Mouse (Mus musculus) hindbrain, embryonic 13.5 days (tissue): Measurements from ENCODE around the gene Polr2h. TPM values are rescaled to one million over a fixed set of nuclear protein-coding genes. Genes with fewer than 3 reads are reported as not detected.

Experiments
- ATAC-seq: fragments of 200-750 bp; cut with Nextera tagmentation; 2 replicates; pipeline ENCODE4 v1.8.0; 2017; ENCODE audit warnings: moderate TSS enrichment; ENCODE audit not compliant: low FRiP score
- H3K27ac ChIP-seq: fragments of 300-500 bp; sonication (generic); 2 replicates; pipeline ENCODE4 v1.5.1; 2015; ENCODE audit warnings: inconsistent platforms, mild to moderate bottlenecking, moderate library complexity
- H3K27me3 ChIP-seq: fragments of 300-500 bp; sonication (generic); 2 replicates; pipeline ENCODE4 v1.6.1; 2015; ENCODE audit warnings: mild to moderate bottlenecking, inconsistent platforms
- H3K36me3 ChIP-seq: fragments of 300-500 bp; sonication (generic); 2 replicates; pipeline ENCODE4 v1.6.1; 2015; ENCODE audit warnings: mild to moderate bottlenecking, inconsistent platforms
- H3K4me1 ChIP-seq: fragments of 300-500 bp; sonication (generic); replicated peaks from 2 replicates; pipeline ENCODE4 v1.6.1; 2015; ENCODE audit warnings: inconsistent platforms
- H3K4me2 ChIP-seq: fragments of 300-500 bp; sonication (generic); 2 replicates; pipeline ENCODE4 v1.6.1; 2015; ENCODE audit warnings: inconsistent platforms, mild to moderate bottlenecking, moderate library complexity
- H3K4me3 ChIP-seq: fragments of 300-500 bp; sonication (generic); 2 replicates; pipeline ENCODE4 v1.5.1; 2015; ENCODE audit warnings: mild to moderate bottlenecking, inconsistent platforms
- H3K9ac ChIP-seq: fragments of 300-500 bp; sonication (generic); 2 replicates; pipeline ENCODE4 v1.6.1; 2015; ENCODE audit warnings: mild to moderate bottlenecking, inconsistent platforms
- H3K9me3 ChIP-seq: fragments of 300-500 bp; sonication (generic); 2 replicates; pipeline ENCODE4 v1.6.1; 2016; ENCODE audit warnings: inconsistent platforms
- whole genome bisulfite sequencing: fragments of 180-500 bp; shearing (Covaris S2); methylation state at CpG from one replicate; pipeline ENCODE4 v1.1.7; 2015; 5-methylcytosine and 5-hydroxymethylcytosine counted together
- polyA plus RNA-seq: library from polyadenylated mRNA; unstranded; fragments of >200 nt; fragmentation: Nextera tagmentation; extraction: Ambion mirVana; gene quantifications from 2 replicates; pipeline ENCODE4 v1.2.1, GENCODE M21; 2015

The Polr2h gene
- polyA plus RNA-seq, 1 experiment from 2014 or later, result 83.5 TPM

- 82% methylated on average over 1 of the region's 1 CpGs for WGBS
- Histone ChIP-seq H3K27me3 (no peaks in the 10 kb centered on the region), H3K4me2 (no peak overlapping the region), H3K9me3 (no peaks in the 10 kb centered on the region), H3K4me1 (peaks cover 46% of the 10 kb centered on the region), H3K27ac (peak overlapping the region; percentile 98; the same call in 1 of the 2 replicates), H3K36me3 (peaks cover 58% of the 10 kb centered on the region), H3K9ac (no peak overlapping the region), H3K4me3 (no peak overlapping the region)
- no peak for ATAC-seq
Measured at GRCm38 (mm10) chr16:20691617-20692016, 25.8 kb upstream of the Polr2h start.

GRCm38 (mm10) chr16:20692241-20692965, 25.1 kb upstream of the Polr2h start:
- peak overlapping the region; percentile 81 for H3K4me2 ChIP-seq
- peak overlapping the region; percentile 98 for H3K27ac ChIP-seq
- H3K27me3 ChIP-seq, result no peaks in the 10 kb centered on the region
- H3K36me3 ChIP-seq, result peaks cover 50% of the 10 kb centered on the region
- WGBS, result 37% methylated on average over 16 of the region's 16 CpGs
- H3K9ac ChIP-seq, result peak overlapping the region; percentile 85; the same call in 1 of the 2 replicates
- H3K9me3 ChIP-seq, result no peaks in the 10 kb centered on the region
- H3K4me3 ChIP-seq, result peak overlapping the region; percentile 64
- peak; percentile 0; the same call in 1 of the 2 replicates for ATAC-seq
- H3K4me1 ChIP-seq, result peaks cover 49% of the 10 kb centered on the region

GRCm38 (mm10) chr16:20693111-20693701, 24.3 kb upstream of the Polr2h start, which contains the start of gene Fam131a:
Gene Fam131a, plus strand, starts transcription at chr16:20693241.
- peak within 1 kb of the TSS; percentile 81 for H3K4me2 ChIP-seq
- H3K9me3 ChIP-seq, result no peaks in the 10 kb centered on the region
- peak; percentile 96 for ATAC-seq
- peaks cover 49% of the 10 kb centered on the region for H3K4me1 ChIP-seq
- peak within 1 kb of the TSS; percentile 85 for H3K9ac ChIP-seq
- peaks cover 43% of the 10 kb centered on the region for H3K36me3 ChIP-seq
- H3K27me3 ChIP-seq, result no peaks in the 10 kb centered on the region
- H3K27ac ChIP-seq, result peak within 1 kb of the TSS; percentile 98
- 1% methylated on average over 37 of the region's 37 CpGs for WGBS
- peak within 1 kb of the TSS; percentile 64 for H3K4me3 ChIP-seq

- Histone ChIP-seq H3K27ac (peak overlapping the region; percentile 87; the same call in 1 of the 2 replicates), H3K9me3 (no peaks in the 10 kb centered on the region), H3K4me3 (no peak overlapping the region), H3K36me3 (peaks cover 42% of the 10 kb centered on the region), H3K9ac (peak overlapping the region; percentile 81; the same call in 1 of the 2 replicates), H3K27me3 (no peaks in the 10 kb centered on the region), H3K4me2 (peak overlapping the region; percentile 71; the same call in 1 of the 2 replicates), H3K4me1 (peaks cover 49% of the 10 kb centered on the region)
- WGBS, result 66% methylated on average over 8 of the region's 8 CpGs
- no peak for ATAC-seq
Measured at GRCm38 (mm10) chr16:20694781-20695180, 22.7 kb upstream of the Polr2h start.

GRCm38 (mm10) chr16:20695622-20696323, 21.7 kb upstream of the Polr2h start:
- peak; percentile 72 for ATAC-seq
- H3K27ac ChIP-seq, result peak overlapping the region; percentile 87
- peaks cover 54% of the 10 kb centered on the region for H3K4me1 ChIP-seq
- no peaks in the 10 kb centered on the region for H3K27me3 ChIP-seq
- H3K4me2 ChIP-seq, result peak overlapping the region; percentile 71
- peaks cover 43% of the 10 kb centered on the region for H3K36me3 ChIP-seq
- H3K4me3 ChIP-seq, result peak overlapping the region; percentile 46
- WGBS, result 2% methylated on average over 46 of the region's 46 CpGs
- H3K9ac ChIP-seq, result peak overlapping the region; percentile 81
- no peaks in the 10 kb centered on the region for H3K9me3 ChIP-seq

- H3K4me1 ChIP-seq, result peaks cover 53% of the 10 kb centered on the region
- H3K9me3 ChIP-seq, result no peaks in the 10 kb centered on the region
- ATAC-seq, result no peak
- no peak overlapping the region for H3K4me3 ChIP-seq
- H3K9ac ChIP-seq, result no peak overlapping the region
- no peaks in the 10 kb centered on the region for H3K27me3 ChIP-seq
- peaks cover 46% of the 10 kb centered on the region for H3K36me3 ChIP-seq
- H3K4me2 ChIP-seq, result no peak overlapping the region
- 82% methylated on average over 5 of the region's 5 CpGs for WGBS
- H3K27ac ChIP-seq, result no peak overlapping the region
Measured at GRCm38 (mm10) chr16:20699266-20699665, 18.2 kb upstream of the Polr2h start.

- Histone ChIP-seq H3K27ac (no peak overlapping the region), H3K4me2 (no peak overlapping the region), H3K4me3 (no peak overlapping the region), H3K9me3 (no peaks in the 10 kb centered on the region), H3K27me3 (no peaks in the 10 kb centered on the region), H3K4me1 (peaks cover 45% of the 10 kb centered on the region), H3K36me3 (peaks cover 52% of the 10 kb centered on the region), H3K9ac (0 out of 2 replicates have a peak overlapping the region, but pooled peaks have one; percentile 24)
- 35% methylated on average over 5 of the region's 5 CpGs for WGBS
- no peak for ATAC-seq
Measured at GRCm38 (mm10) chr16:20700036-20700435, 17.4 kb upstream of the Polr2h start.

- Histone ChIP-seq H3K4me1 (peaks cover 33% of the 10 kb centered on the region), H3K9ac (peak overlapping the region; percentile 60), H3K27me3 (no peaks in the 10 kb centered on the region), H3K4me2 (no peak overlapping the region), H3K9me3 (no peaks in the 10 kb centered on the region), H3K27ac (peak overlapping the region; percentile 77), H3K36me3 (peaks cover 65% of the 10 kb centered on the region), H3K4me3 (no peak overlapping the region)
- no peak; the same call in 1 of the 2 replicates for ATAC-seq
- WGBS, result 31% methylated on average over 7 of the region's 7 CpGs
Measured at GRCm38 (mm10) chr16:20701316-20701715, 16.1 kb upstream of the Polr2h start.

GRCm38 (mm10) chr16:20701729-20702521, 15.5 kb upstream of the Polr2h start:
- Histone ChIP-seq H3K4me2 (0 out of 2 replicates have a peak overlapping the region, but pooled peaks have one; percentile 25), H3K4me3 (no peak overlapping the region), H3K9me3 (no peaks in the 10 kb centered on the region), H3K27me3 (no peaks in the 10 kb centered on the region), H3K4me1 (peaks cover 27% of the 10 kb centered on the region), H3K9ac (peak overlapping the region; percentile 60), H3K36me3 (peaks cover 71% of the 10 kb centered on the region), H3K27ac (peak overlapping the region; percentile 77)
- WGBS, result 8% methylated on average over 12 of the region's 12 CpGs
- peak; percentile 30; the same call in 1 of the 2 replicates for ATAC-seq

GRCm38 (mm10) chr16:20702522-20702893, 15.0 kb upstream of the Polr2h start:
- H3K4me2 ChIP-seq, result no peak overlapping the region
- H3K27ac ChIP-seq, result peak overlapping the region; percentile 77; the same call in 1 of the 2 replicates
- 5% methylated on average over 8 of the region's 8 CpGs for WGBS
- no peak overlapping the region for H3K4me3 ChIP-seq
- no peaks in the 10 kb centered on the region for H3K27me3 ChIP-seq
- peaks cover 77% of the 10 kb centered on the region for H3K36me3 ChIP-seq
- ATAC-seq, result peak; percentile 33
- no peaks in the 10 kb centered on the region for H3K9me3 ChIP-seq
- H3K4me1 ChIP-seq, result peaks cover 27% of the 10 kb centered on the region
- peak overlapping the region; percentile 55; the same call in 1 of the 2 replicates for H3K9ac ChIP-seq

- Histone ChIP-seq H3K27me3 (no peaks in the 10 kb centered on the region), H3K9ac (no peak overlapping the region), H3K36me3 (peaks cover 82% of the 10 kb centered on the region), H3K9me3 (no peaks in the 10 kb centered on the region), H3K4me2 (no peak overlapping the region), H3K4me1 (peaks cover 27% of the 10 kb centered on the region), H3K4me3 (no peak overlapping the region), H3K27ac (no peak overlapping the region)
- no peak for ATAC-seq
- 91% methylated on average over 10 of the region's 10 CpGs for WGBS
Measured at GRCm38 (mm10) chr16:20703071-20703470, 14.4 kb upstream of the Polr2h start.
